Mouse (Mus musculus) left cerebral cortex, adult 2 months (tissue): ENCODE data around the gene Bcan. TPM values are rescaled to one million over a fixed set of nuclear protein-coding genes. Genes with fewer than 3 reads are reported as not detected.
A peak's percentile ranks its signal among the peaks of the same experiment; 100 is the strongest.

ENCODE experiments used
- DNase-seq, 2 experiments: peaks; one replicate each; pipeline ENCODE4 v3.0.0; 2021 to 2022; ENCODE audit warnings: low spot score in 2 of 2, mixed read lengths in 1 of 2; ENCODE audit errors: extremely low spot score in 1 of 2
- H3K27ac ChIP-seq: fragments of 200-600 bp; 2 replicates; pipeline ENCODE4 v1.8.1; 2022
- H3K4me3 ChIP-seq: fragments of 200-600 bp; 2 replicates; pipeline ENCODE4 v1.8.1; 2022
- CTCF ChIP-seq: fragments of 200-600 bp; IDR thresholded peaks from 2 replicates; pipeline ENCODE4 v1.8.1; 2022; ENCODE audit warnings: antibody characterized with exemption, mild to moderate bottlenecking, moderate library complexity
- intact Hi-C: fragments of 180-260 bp; cut with DNase I; formaldehyde crosslinking; loops from one replicate; pipeline ENCODE4 v1.15.1; 2025
- total RNA-seq, 2 experiments: library from RNA; stranded (reverse); gene quantifications; 2 replicates each; pipeline ENCODE4 v1.2.3; 2021

The Bcan gene
- total RNA-seq, 2 experiments from 2014 or later = 241 to 256 TPM

GRCm38 (mm10) chr3:87993436-87993835 is 6.6 kb downstream of the Bcan start:
- intact Hi-C loops = no loop called here
- DNase-seq = no peak
- H3K27ac ChIP-seq = no peak overlapping the region
- H3K4me3 ChIP-seq = no peak overlapping the region
- TF ChIP-seq CTCF = no peak

GRCm38 (mm10) chr3:87989935-87990334 is 10.1 kb downstream of the Bcan start:
- TF ChIP-seq CTCF = no peak
- H3K4me3 ChIP-seq = no peak overlapping the region
- DNase-seq = no peak
- H3K27ac ChIP-seq = no peak overlapping the region
- intact Hi-C loops = no loop called here

DNA sequence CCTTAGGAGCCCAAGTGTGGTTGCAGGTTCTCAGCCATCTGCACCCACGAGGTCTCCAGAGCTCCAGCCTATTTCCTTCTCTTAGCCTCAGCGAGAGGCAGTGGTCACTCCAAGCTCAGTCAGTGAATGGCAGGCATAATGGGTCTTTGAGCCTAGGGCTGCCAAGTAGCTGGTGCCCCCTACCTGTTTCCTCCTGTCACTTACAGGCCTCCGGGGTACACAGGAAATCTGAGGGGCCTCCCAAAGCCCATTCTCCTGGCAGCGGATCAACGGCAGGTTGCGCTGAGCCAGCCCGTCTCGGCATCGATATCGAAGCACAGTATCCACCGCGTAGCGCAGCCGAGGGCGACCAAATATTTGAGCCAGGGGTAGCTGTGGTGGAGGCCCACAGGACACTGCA is 12.0 kb downstream of the Bcan start:
- intact Hi-C loops = no loop called here
- Histone ChIP-seq H3K27ac (no peak overlapping the region), H3K4me3 (peak overlapping the region; percentile 11; the same call in 1 of the 2 replicates)
- DNase-seq = no peak
- no peak for TF ChIP-seq CTCF

- H3K4me3 ChIP-seq = peak overlapping the region; percentile 11; the same call in 1 of the 2 replicates
- TF ChIP-seq CTCF = no peak
- DNase-seq = no peak
- H3K27ac ChIP-seq = no peak overlapping the region
- intact Hi-C loops = loop anchor here (1.0 kb wide), 2 partner anchors 17 to 52 kb away; no protein-coding TSS in a partner anchor
These were observed 12.4 kb downstream of the Bcan start for GRCm38 (mm10) chr3:87987633-87988032.

DNA sequence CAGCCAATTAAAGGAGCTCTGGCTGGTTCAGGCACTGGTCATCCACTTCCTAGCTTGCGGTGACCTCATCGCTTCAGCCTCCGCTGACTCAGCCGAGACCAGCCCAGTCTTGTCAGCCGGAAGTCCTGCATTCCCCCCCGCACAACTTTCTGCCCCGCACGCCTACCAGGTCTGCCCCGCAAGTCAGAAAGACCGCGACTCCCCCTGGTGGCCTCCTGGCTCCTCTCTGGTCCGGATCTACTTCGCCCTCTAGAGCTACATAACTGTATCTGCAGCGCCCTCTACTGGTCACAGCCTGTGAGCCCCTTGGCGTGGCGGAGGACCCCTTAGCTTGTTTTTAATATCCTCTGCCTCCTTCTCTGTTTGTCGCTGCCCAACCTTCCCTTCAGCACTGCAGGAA is 13.2 kb downstream of the Bcan start:
- Histone ChIP-seq H3K4me3 (peak overlapping the region; percentile 19; the same call in 1 of the 2 replicates), H3K27ac (no peak overlapping the region)
- peak; percentile 86 to 89 for DNase-seq
- intact Hi-C loops = loop anchor here (1.0 kb wide), 2 partner anchors 17 to 52 kb away; no protein-coding TSS in a partner anchor
- peak; percentile 97 for TF ChIP-seq CTCF

GRCm38 (mm10) chr3:87985505-87986320 is 14.3 kb downstream of the Bcan start:
- H3K4me3 ChIP-seq = no peak overlapping the region
- intact Hi-C loops = no loop called here
- DNase-seq = no peak
- TF ChIP-seq CTCF = no peak
- peak overlapping the region; percentile 24; the same call in 1 of the 2 replicates for H3K27ac ChIP-seq

DNA sequence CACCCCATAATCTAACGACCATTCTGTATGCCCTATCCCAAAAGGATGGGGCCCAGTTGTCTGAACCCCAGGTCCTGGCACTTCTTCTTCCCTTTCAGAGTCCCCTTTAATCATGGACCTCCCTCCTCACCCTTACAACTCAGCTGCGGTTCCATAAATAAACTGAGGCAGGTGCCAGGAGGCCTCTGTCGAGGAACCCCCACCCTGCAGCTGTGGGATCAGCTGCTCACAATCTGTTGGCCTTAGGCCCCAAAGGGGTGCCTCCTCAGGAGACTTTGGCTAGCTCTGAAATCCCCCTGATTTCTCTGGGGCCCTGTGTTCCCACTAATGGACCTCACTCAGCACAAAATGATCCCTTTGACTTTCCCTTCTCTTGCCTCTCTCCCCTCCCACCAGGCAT is 15.9 kb downstream of the Bcan start:
- DNase-seq = no peak
- no peak overlapping the region for H3K4me3 ChIP-seq
- no peak overlapping the region for H3K27ac ChIP-seq
- TF ChIP-seq CTCF = no peak
- intact Hi-C loops = no loop called here

- intact Hi-C loops = no loop called here
- Histone ChIP-seq H3K4me3 (no peak overlapping the region), H3K27ac (no peak overlapping the region)
- DNase-seq = no peak
- TF ChIP-seq CTCF = no peak
These were observed 16.4 kb downstream of the Bcan start for GRCm38 (mm10) chr3:87983627-87984026.

DNA sequence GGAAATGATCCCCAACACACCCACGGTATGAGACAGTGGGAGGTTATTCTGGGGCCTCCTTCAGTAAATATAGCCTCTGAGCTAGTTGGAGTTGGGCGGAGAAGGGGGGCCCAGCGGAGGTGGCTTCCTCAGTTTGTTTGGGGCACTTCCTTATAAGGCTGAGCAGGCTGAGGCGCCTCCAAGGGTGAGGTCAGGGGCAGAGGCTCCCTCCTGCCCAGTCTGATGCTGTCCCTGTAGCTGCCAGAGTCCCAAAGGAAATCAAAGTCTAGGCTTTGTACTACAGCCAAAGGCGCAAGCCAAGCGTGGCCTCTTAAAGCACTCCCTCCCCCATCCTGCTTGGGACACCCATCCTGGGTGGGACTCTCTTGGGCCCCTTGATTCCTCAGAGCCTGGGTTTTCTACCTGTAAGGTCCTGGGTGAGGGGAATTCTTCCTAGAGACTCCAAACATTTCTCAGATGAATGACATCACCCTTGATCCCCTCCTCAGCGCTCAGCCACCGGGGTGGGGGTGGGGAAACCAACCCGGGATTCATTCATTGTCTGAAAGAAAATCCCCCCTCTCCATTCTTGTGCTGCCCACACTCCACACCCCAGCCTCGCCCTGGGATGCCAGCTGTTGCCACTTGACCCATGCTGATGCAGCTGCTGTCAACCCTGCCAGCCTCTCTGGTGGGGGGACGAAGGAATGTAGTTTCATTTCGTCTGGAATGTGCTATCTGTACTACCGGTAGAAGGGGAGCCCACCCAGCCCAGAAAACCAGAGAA is 17.0 kb downstream of the Bcan start:
- intact Hi-C loops = no loop called here
- no peak for TF ChIP-seq CTCF
- no peak for DNase-seq
- Histone ChIP-seq H3K27ac (peak overlapping the region; percentile 75; the same call in 1 of the 2 replicates), H3K4me3 (no peak overlapping the region)

GRCm38 (mm10) chr3:87981894-87982835 is 17.9 kb downstream of the Bcan start:
- intact Hi-C loops = no loop called here
- no peak for DNase-seq
- no peak for TF ChIP-seq CTCF
- no peak overlapping the region for H3K4me3 ChIP-seq
- H3K27ac ChIP-seq = peak overlapping the region; percentile 75; the same call in 1 of the 2 replicates

DNA sequence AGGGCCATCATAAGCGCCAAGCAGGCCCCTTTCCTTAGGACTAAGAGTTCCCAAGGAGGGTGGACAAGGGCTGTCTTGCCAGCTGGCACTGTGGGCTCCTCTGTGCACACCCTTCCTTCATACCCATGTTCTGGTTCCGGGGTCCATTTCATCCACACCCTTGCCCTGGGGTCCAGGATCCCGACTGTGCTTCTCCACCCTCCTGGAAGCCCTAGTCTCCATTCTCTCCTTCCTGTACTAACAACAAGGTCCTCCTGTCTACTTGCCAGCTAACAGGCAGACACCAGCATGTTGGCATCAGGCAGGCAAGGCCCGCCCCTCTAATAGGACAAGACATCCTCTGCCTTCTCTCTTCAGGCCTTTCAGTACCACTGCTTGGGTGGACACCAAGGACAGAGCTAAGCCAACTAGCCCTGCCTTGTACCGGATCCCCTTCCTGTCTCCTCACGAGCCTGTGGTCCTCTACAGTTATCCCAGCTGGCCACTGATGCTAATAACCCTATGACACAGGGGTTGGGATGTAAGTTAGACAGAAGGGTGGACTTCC is 18.7 kb downstream of the Bcan start:
- no peak for DNase-seq
- Histone ChIP-seq H3K27ac (no peak overlapping the region), H3K4me3 (no peak overlapping the region)
- intact Hi-C loops = no loop called here
- TF ChIP-seq CTCF = no peak
